Mouse (Mus musculus) T-helper 17 cell (primary cell): ENCODE data around the gene Ywhae.

Experiments
- in situ Hi-C, 2 experiments: fragments of 300-600 bp; cut with MboI, MseI; formaldehyde crosslinking; loops; 1 replicate in 1 of 2; 2 replicates in 1 of 2; pipeline ENCODE4 v1.15.1; 2025; ENCODE audit warnings: high pct_unique_total_duplicates in 2 of 2

Gene Ywhae

GRCm38 (mm10) chr11:75737806-75738476, 5.3 kb downstream of the Ywhae start:
- in situ Hi-C loops, result loop anchor here in 1 of 2 experiments (5.0 kb wide), 1 partner anchor 106 kb away; the partner anchor contains the start of gene Inpp5k

- in situ Hi-C loops, result loop anchor here in 1 of 2 experiments (5.0 kb wide), 1 partner anchor 106 kb away; the partner anchor contains the start of gene Inpp5k
These were observed 5.8 kb downstream of the Ywhae start for GRCm38 (mm10) chr11:75738477-75738821.

- in situ Hi-C loops, result no loop called here
These were observed 7.5 kb downstream of the Ywhae start for GRCm38 (mm10) chr11:75740204-75740603.

GRCm38 (mm10) chr11:75741615-75742014, 8.9 kb downstream of the Ywhae start:
- in situ Hi-C loops, result no loop called here

GRCm38 (mm10) chr11:75744761-75745160, 12.1 kb downstream of the Ywhae start:
- in situ Hi-C loops, result no loop called here

- in situ Hi-C loops, result loop anchor here in 1 of 2 experiments (10.0 kb wide), 1 partner anchor 916 kb away; the partner anchor contains the start of gene Mnt
These were observed 17.9 kb downstream of the Ywhae start for GRCm38 (mm10) chr11:75750537-75750936.

GRCm38 (mm10) chr11:75751082-75751481, 18.4 kb downstream of the Ywhae start:
- in situ Hi-C loops, result loop anchor here in 1 of 2 experiments (10.0 kb wide), 1 partner anchor 916 kb away; the partner anchor contains the start of gene Mnt

GRCm38 (mm10) chr11:75756687-75757086, 24.0 kb downstream of the Ywhae start:
- in situ Hi-C loops, result loop anchor here in 1 of 2 experiments (10.0 kb wide), 1 partner anchor 922 kb away; the partner anchor contains the start of gene Mnt

- in situ Hi-C loops, result loop anchor here in 1 of 2 experiments (10.0 kb wide), 1 partner anchor 924 kb away; the partner anchor contains the start of gene Mnt
These were observed 25.9 kb downstream of the Ywhae start for GRCm38 (mm10) chr11:75758553-75758952.

- in situ Hi-C loops, result loop anchor here in 1 of 2 experiments (10.0 kb wide), 1 partner anchor 1036 kb away; the partner anchor contains the start of gene Pafah1b1
These were observed 28.1 kb downstream of the Ywhae start for GRCm38 (mm10) chr11:75760785-75761184.

GRCm38 (mm10) chr11:75762708-75763107, 30.0 kb downstream of the Ywhae start:
- in situ Hi-C loops, result loop anchor here in 1 of 2 experiments (10.0 kb wide), 1 partner anchor 1038 kb away; the partner anchor contains the start of gene Pafah1b1

GRCm38 (mm10) chr11:75764521-75765023, 31.9 kb downstream of the Ywhae start:
- in situ Hi-C loops, result loop anchor here in 1 of 2 experiments (10.0 kb wide), 1 partner anchor 1040 kb away; the partner anchor contains the start of gene Pafah1b1

- in situ Hi-C loops, result loop anchor here in 1 of 2 experiments (10.0 kb wide), 1 partner anchor 1040 kb away; the partner anchor contains the start of gene Pafah1b1
These were observed 32.5 kb downstream of the Ywhae start for GRCm38 (mm10) chr11:75765161-75765560.

- in situ Hi-C loops, result loop anchor here in 1 of 2 experiments (10.0 kb wide), 1 partner anchor 1042 kb away; the partner anchor contains the start of gene Pafah1b1
These were observed 34.3 kb downstream of the Ywhae start for GRCm38 (mm10) chr11:75767014-75767413.

- in situ Hi-C loops, result loop anchor here in 1 of 2 experiments (10.0 kb wide), 1 partner anchor 1044 kb away; the partner anchor contains the start of gene Pafah1b1
These were observed 35.7 kb downstream of the Ywhae start for GRCm38 (mm10) chr11:75768091-75768989.

- in situ Hi-C loops, result loop anchor here in 1 of 2 experiments (10.0 kb wide), 1 partner anchor 1044 kb away; the partner anchor contains the start of gene Pafah1b1
These were observed 36.5 kb downstream of the Ywhae start for GRCm38 (mm10) chr11:75769206-75769605.

- in situ Hi-C loops, result no loop called here
These were observed 39.9 kb downstream of the Ywhae start for GRCm38 (mm10) chr11:75772562-75772961.

GRCm38 (mm10) chr11:75775919-75776318, 43.2 kb downstream of the Ywhae start:
- in situ Hi-C loops, result loop anchor here in 1 of 2 experiments (5.0 kb wide), 1 partner anchor 191 kb away; no protein-coding TSS in a partner anchor

- in situ Hi-C loops, result loop anchor here (5.0 kb wide), 1 partner anchor 120 kb away; no protein-coding TSS in a partner anchor
These were observed 49.2 kb downstream of the Ywhae start for GRCm38 (mm10) chr11:75781919-75782318.

- in situ Hi-C loops, result loop anchor here (5.0 kb wide), 1 partner anchor 119 kb away; no protein-coding TSS in a partner anchor
These were observed 51.1 kb downstream of the Ywhae start for GRCm38 (mm10) chr11:75783799-75784198.

GRCm38 (mm10) chr11:75785897-75786296, 53.2 kb downstream of the Ywhae start:
- in situ Hi-C loops, result no loop called here
